Mouse (Mus musculus): ENCODE data around the gene Bcl9.

- no peak for TF ChIP-seq CTCF (IDR thresholded peaks at IDR 0.05; ENCODE audit: borderline replicate concordance, insufficient read depth, low read length)
- TF ChIP-seq POLR2A (IDR thresholded peaks at IDR 0.05; ENCODE audit: low read depth, low read length), result no peak
These were observed 136.8 kb downstream of the Bcl9 start for GRCm38 (mm10) chr3:97160908-97161307.
